Mouse (Mus musculus) liver, adult 2 months (tissue): Measurements from ENCODE around the gene Zc3hav1l. TPM values are rescaled to one million over a fixed set of nuclear protein-coding genes. Genes with fewer than 3 reads are reported as not detected.
A peak's percentile ranks its signal among the peaks of the same experiment; 100 is the strongest.

Experiments
- DNase-seq: peaks from one replicate; pipeline ENCODE4 v3.0.0-alpha.2; 2011; ENCODE audit warnings: low read depth, low spot score; ENCODE audit errors: extremely low read depth
- H3K27ac ChIP-seq: fragments of 200-500 bp; replicated peaks from 2 replicates; pipeline ENCODE4 v1.5.1; 2012; ENCODE audit warnings: low read depth, mild to moderate bottlenecking, control low read depth, inconsistent platforms, low read length; ENCODE audit not compliant: insufficient read depth
- H3K27me3 ChIP-seq: fragments of 200-500 bp; 2 replicates; pipeline ENCODE4 v1.6.1; 2012; ENCODE audit warnings: mild to moderate bottlenecking, moderate library complexity, low read length, inconsistent platforms; ENCODE audit not compliant: control insufficient read depth, insufficient read depth
- H3K36me3 ChIP-seq: fragments of 200-500 bp; 2 replicates; pipeline ENCODE4 v1.6.1; 2012; ENCODE audit warnings: low read length, inconsistent platforms; ENCODE audit not compliant: control insufficient read depth, insufficient read depth
- H3K4me1 ChIP-seq: fragments of 200-500 bp; 2 replicates; pipeline ENCODE4 v1.6.1; 2011; ENCODE audit warnings: low read length; ENCODE audit not compliant: control insufficient read depth, insufficient read depth
- H3K4me3 ChIP-seq: fragments of 200-500 bp; 2 replicates; pipeline ENCODE4 v1.5.1; 2011; ENCODE audit warnings: low read depth, mild to moderate bottlenecking, control low read depth, low read length, moderate library complexity; ENCODE audit not compliant: insufficient read depth
- H3K79me2 ChIP-seq: fragments of 200-500 bp; 2 replicates; pipeline ENCODE4 v1.6.1; 2012; ENCODE audit warnings: inconsistent platforms, mild to moderate bottlenecking, low read length, moderate library complexity; ENCODE audit not compliant: control insufficient read depth, insufficient read depth
- H3K9ac ChIP-seq: fragments of 200-500 bp; 2 replicates; pipeline ENCODE4 v1.6.1; 2012; ENCODE audit warnings: low read depth, mild to moderate bottlenecking, control low read depth, inconsistent platforms, low read length
- CTCF ChIP-seq: fragments of 200-500 bp; IDR thresholded peaks from 2 replicates; pipeline ENCODE4 v1.5.1; 2011; ENCODE audit warnings: low read depth, low read length, control low read depth
- POLR2A ChIP-seq: fragments of 200-500 bp; IDR thresholded peaks from 2 replicates; pipeline ENCODE4 v1.6.1; 2011; ENCODE audit warnings: low read length, control low read depth; ENCODE audit not compliant: insufficient read depth; ENCODE audit errors: extremely low read depth
- WGBS: fragments of 180-500 bp; shearing (Covaris S2); methylation state at CpG from one replicate; pipeline ENCODE4 v1.1.7; 2018; 5-methylcytosine and 5-hydroxymethylcytosine counted together
- polyA plus RNA-seq: library from polyadenylated mRNA; depleted of rRNA; stranded (reverse); fragments of >200 nt; gene quantifications from 2 replicates; pipeline ENCODE4 v1.2.3, GENCODE M21; 2012
- total RNA-seq: library from RNA; depleted of rRNA; stranded (reverse); fragments of >200 nt; gene quantifications from 2 replicates; pipeline ENCODE4 v1.2.3, GENCODE M21; 2014

Gene Zc3hav1l
- total and polyA plus RNA-seq, 2 experiments, result 0.15 to 0.18 TPM

DNA sequence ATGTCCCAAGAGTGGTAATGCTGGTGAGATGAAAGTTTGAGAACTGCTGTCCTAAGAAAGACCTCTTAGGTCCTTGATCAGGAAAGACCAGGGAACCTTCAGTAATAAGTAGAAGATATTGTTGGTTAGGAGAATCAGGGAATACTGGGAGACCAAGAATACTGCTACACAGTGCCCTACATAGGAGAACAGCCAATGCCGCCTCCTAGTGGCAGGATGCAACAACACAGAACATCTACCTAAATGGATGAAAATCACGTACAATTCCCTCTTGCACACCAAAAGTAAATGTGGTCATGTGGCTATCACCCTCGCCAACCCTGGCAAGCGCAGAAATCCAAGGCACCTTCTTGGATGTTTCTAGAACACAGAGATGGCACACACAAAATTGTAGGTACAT, 27.5 kb upstream of the Zc3hav1l start:
- Histone ChIP-seq H3K36me3 (peaks cover 54% of the 10 kb centered on the region), H3K4me1 (no peaks in the 10 kb centered on the region), H3K27me3 (no peaks in the 10 kb centered on the region), H3K4me3 (no peak overlapping the region), H3K27ac (no peak overlapping the region), H3K9ac (no peak overlapping the region), H3K79me2 (no peaks in the 10 kb centered on the region)
- peak; percentile 24 for DNase-seq
- WGBS, result 69% methylated on average over 4 of the region's 4 CpGs
- TF ChIP-seq POLR2A, result no peak
- peak; percentile 34; the same call in 1 of the 2 replicates for TF ChIP-seq CTCF

DNA sequence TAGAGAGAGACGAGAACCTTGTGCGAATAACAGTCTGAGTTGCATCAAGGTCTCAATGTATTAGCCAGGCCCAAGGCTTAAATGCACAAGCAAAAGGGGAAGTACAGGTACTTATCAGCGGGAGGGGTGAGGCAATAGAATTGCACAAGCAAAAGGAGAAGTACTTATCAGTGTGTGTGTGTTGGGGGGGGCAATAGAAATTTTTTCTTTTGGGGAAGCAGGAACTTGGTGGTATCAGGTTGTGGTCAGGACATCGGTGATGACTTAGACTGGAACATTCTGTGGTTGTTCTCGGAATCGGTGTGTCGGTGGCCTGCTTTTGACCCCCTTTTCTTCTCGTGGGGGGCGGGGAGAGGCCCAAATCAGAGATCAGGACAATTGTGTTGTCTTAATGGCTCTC, 21.6 kb upstream of the Zc3hav1l start:
- no peaks in the 10 kb centered on the region for H3K79me2 ChIP-seq
- no peaks in the 10 kb centered on the region for H3K27me3 ChIP-seq
- TF ChIP-seq POLR2A (no peak), CTCF (no peak)
- no peak overlapping the region for H3K9ac ChIP-seq
- peaks cover 70% of the 10 kb centered on the region for H3K36me3 ChIP-seq
- H3K27ac ChIP-seq, result no peak overlapping the region
- WGBS, result 94% methylated on average over 9 of the region's 9 CpGs
- no peak overlapping the region for H3K4me3 ChIP-seq
- H3K4me1 ChIP-seq, result no peaks in the 10 kb centered on the region
- DNase-seq, result no peak

DNA sequence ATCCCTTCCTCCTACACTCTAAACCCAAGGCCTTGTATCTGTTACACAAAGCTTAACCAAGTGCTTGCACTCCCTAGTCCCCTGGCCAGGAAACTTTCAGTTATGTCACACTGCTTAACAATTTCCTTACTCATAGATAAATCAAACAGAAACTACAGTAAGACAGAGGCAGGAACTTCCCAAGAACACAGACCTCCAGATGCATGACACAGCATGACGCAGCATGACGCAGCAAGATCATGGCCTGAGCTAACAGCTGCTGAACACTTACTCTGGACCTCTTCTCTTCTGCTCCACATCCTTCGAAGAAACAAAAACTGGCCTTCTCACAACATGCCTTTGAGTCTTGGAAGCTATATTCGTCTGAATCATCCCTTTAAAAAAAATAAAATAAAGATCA, 17.0 kb upstream of the Zc3hav1l start:
- 96% methylated on average over 4 of the region's 4 CpGs for WGBS
- no peak overlapping the region for H3K27ac ChIP-seq
- no peaks in the 10 kb centered on the region for H3K27me3 ChIP-seq
- no peak overlapping the region for H3K9ac ChIP-seq
- no peak overlapping the region for H3K4me3 ChIP-seq
- H3K4me1 ChIP-seq, result no peaks in the 10 kb centered on the region
- no peaks in the 10 kb centered on the region for H3K79me2 ChIP-seq
- no peak for TF ChIP-seq POLR2A
- no peak for TF ChIP-seq CTCF
- no peak for DNase-seq
- peaks cover 71% of the 10 kb centered on the region for H3K36me3 ChIP-seq

DNA sequence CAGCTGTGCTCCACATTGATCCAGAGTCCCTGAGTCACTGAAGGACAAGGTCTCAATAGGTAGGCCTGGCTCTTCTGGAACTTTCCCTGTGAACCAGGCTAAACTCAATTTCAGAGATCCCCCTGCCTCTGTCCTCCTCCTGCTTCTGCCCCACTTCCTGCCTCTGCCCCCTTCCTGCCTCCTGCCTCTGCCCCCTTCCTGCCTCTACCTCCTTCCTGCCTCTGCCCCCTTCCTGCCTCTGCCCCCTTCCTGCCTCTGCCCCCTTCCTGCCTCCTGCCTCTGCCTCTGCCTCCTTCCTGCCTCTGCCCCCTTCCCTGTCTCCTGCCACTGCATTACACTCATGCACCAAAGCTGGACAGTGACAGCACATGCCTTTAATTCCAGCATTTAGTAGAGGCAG, 10.7 kb upstream of the Zc3hav1l start:
- DNase-seq, result no peak
- Histone ChIP-seq H3K9ac (no peak overlapping the region), H3K79me2 (no peaks in the 10 kb centered on the region), H3K27me3 (no peaks in the 10 kb centered on the region), H3K36me3 (peaks cover 80% of the 10 kb centered on the region), H3K4me1 (no peaks in the 10 kb centered on the region), H3K27ac (no peak overlapping the region), H3K4me3 (no peak overlapping the region)
- no peak for TF ChIP-seq POLR2A
- TF ChIP-seq CTCF, result no peak

DNA sequence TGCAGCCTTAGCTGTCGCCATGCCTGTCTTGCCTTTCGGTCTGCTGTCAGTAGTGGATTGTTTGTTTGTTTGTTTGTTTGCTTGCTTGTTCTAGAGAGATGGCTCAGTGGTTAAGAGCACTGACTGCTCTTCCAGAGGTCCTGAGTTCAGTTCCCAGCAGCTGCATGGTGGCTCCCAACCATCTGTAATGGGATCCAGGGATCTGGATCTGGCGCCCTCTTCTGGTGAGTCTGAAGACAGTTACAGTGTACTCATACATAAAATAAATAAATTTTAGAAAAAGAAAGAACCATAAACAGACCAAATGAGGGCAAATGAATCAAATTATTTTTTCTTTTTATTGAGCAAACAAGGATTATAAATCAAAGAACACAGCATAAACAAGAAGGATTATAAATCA, 5.9 kb upstream of the Zc3hav1l start:
- Histone ChIP-seq H3K27ac (no peak overlapping the region), H3K4me1 (no peaks in the 10 kb centered on the region), H3K79me2 (no peaks in the 10 kb centered on the region), H3K9ac (no peak overlapping the region), H3K4me3 (no peak overlapping the region), H3K27me3 (no peaks in the 10 kb centered on the region), H3K36me3 (peaks cover 46% of the 10 kb centered on the region)
- TF ChIP-seq CTCF, result peak; percentile 23; the same call in 1 of the 2 replicates
- no peak for TF ChIP-seq POLR2A
- no peak for DNase-seq
- WGBS, result 89% methylated on average over 3 of the region's 3 CpGs

DNA sequence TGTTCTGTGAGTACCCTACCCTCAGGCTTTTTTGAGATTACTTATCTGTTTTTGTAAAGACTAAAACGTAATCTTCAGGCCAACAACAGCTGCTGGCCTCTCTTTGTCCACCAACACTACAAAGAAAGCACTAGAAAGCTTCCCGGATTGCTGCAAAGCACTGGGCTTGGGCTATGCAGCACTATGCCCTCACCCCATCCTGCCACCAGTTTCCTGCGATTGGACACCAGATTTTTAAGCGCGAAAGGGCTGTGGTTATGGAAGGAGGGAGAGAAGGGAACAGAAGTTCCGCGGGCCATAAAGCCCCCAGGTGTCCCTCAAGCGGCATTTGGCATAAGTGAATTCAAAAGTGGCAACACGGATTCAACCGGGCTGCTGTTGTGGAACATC, 818 bp downstream of the Zc3hav1l start:
- Histone ChIP-seq H3K36me3 (no peaks in the 10 kb centered on the region), H3K9ac (no peak overlapping the region; the same call in 1 of the 2 replicates), H3K27me3 (no peaks in the 10 kb centered on the region), H3K4me1 (no peaks in the 10 kb centered on the region), H3K4me3 (peak overlapping the region; percentile 84; the same call in 1 of the 2 replicates), H3K27ac (no peak overlapping the region), H3K79me2 (no peaks in the 10 kb centered on the region)
- no peak for DNase-seq
- TF ChIP-seq CTCF, result no peak
- no peak for TF ChIP-seq POLR2A
- 11% methylated on average over 10 of the region's 10 CpGs for WGBS
